Mouse (Mus musculus) MEL (cell line): Measurements from ENCODE around the gene Dnajb14. TPM values are rescaled to one million over a fixed set of nuclear protein-coding genes. Genes with fewer than 3 reads are reported as not detected.
"Not testable (repeated sequence)": the region's sequence is repeated elsewhere in the genome, so short reads cannot be mapped to it uniquely, and the experiment has no call there.

Experiments used
- DNase-seq: peaks from one replicate; pipeline ENCODE4 v3.0.0; 2011; ENCODE audit warnings: low read depth, low spot score
- H3K27ac ChIP-seq: 2 replicates; pipeline ENCODE4 v1.5.1; 2012; ENCODE audit warnings: low read depth, mild to moderate bottlenecking, control low read depth, low read length, moderate library complexity; ENCODE audit not compliant: control insufficient read depth
- H3K27me3 ChIP-seq, 2 experiments: fragments of 150-350 bp in 1 of 2; sonication (generic) in 1 of 2; 2 replicates each; pipeline ENCODE4 v1.6.1; 2012; ENCODE audit warnings: low read length in 2 of 2, mild to moderate bottlenecking in 2 of 2, improper control_type of control experiment in 1 of 2, moderate library complexity in 1 of 2; ENCODE audit not compliant: insufficient read depth in 2 of 2, control insufficient read depth in 1 of 2
- H3K36me3 ChIP-seq, 2 experiments: 2 replicates each; pipeline ENCODE4 v1.6.1; 2012 to 2014; ENCODE audit warnings: low read length in 2 of 2, improper control_type of control experiment in 1 of 2, inconsistent platforms in 1 of 2, mild to moderate bottlenecking in 1 of 2; ENCODE audit not compliant: insufficient read depth in 2 of 2, control insufficient read depth in 1 of 2
- H3K4me1 ChIP-seq, 2 experiments: fragments of 150-350 bp in 1 of 2; sonication (generic) in 1 of 2; 2 replicates each; pipeline ENCODE4 v1.6.1; 2012; ENCODE audit warnings: low read length in 2 of 2, improper control_type of control experiment in 1 of 2, mild to moderate bottlenecking in 1 of 2; ENCODE audit not compliant: insufficient read depth in 2 of 2, control insufficient read depth in 1 of 2
- H3K4me3 ChIP-seq, 2 experiments: fragments of 150-350 bp in 1 of 2; sonication (generic) in 1 of 2; 2 replicates each; pipeline ENCODE4 v1.5.1; 2012; ENCODE audit warnings: low read depth in 2 of 2, low read length in 2 of 2, mild to moderate bottlenecking in 2 of 2, moderate library complexity in 2 of 2, control low read depth in 1 of 2, improper control_type of control experiment in 1 of 2; ENCODE audit not compliant: control insufficient read depth in 1 of 2, insufficient read depth in 1 of 2
- H3K79me2 ChIP-seq: 2 replicates; pipeline ENCODE4 v1.6.1; 2012; ENCODE audit warnings: mild to moderate bottlenecking, low read length, moderate library complexity; ENCODE audit not compliant: control insufficient read depth, poor library complexity, insufficient read depth
- H3K9ac ChIP-seq: 2 replicates; pipeline ENCODE4 v1.6.1; 2012; ENCODE audit warnings: low read depth, mild to moderate bottlenecking, control low read depth, low read length, moderate library complexity; ENCODE audit not compliant: control insufficient read depth, poor library complexity, severe bottlenecking
- H3K9me3 ChIP-seq: fragments of 150-350 bp; sonication (generic); replicated peaks from 2 replicates; pipeline ENCODE4 v1.6.1; 2012; ENCODE audit warnings: mild to moderate bottlenecking, low read length, improper control_type of control experiment, moderate library complexity; ENCODE audit not compliant: insufficient read depth
- BHLHE40 ChIP-seq: IDR thresholded peaks from 2 replicates; pipeline ENCODE4 v1.6.1; 2012; ENCODE audit warnings: low read depth, mild to moderate bottlenecking, inconsistent platforms, low read length, improper control_type of control experiment, borderline replicate concordance
- CHD1 ChIP-seq: IDR thresholded peaks from 2 replicates; pipeline ENCODE4 v1.6.1; 2012; ENCODE audit warnings: low read depth, mild to moderate bottlenecking, inconsistent platforms, low read length, improper control_type of control experiment
- CTCF ChIP-seq, 3 experiments: IDR thresholded peaks in 2 of 3; conservative IDR thresholded peaks in 1 of 3; 2 replicates each; pipeline ENCODE4 v1.5.1; 2011 to 2012; ENCODE audit warnings: low read length in 3 of 3, low read depth in 2 of 3, mild to moderate bottlenecking in 2 of 3, improper control_type of control experiment in 1 of 3, inconsistent platforms in 1 of 3, mixed read lengths in 1 of 3, moderate library complexity in 1 of 3; ENCODE audit not compliant: control insufficient read depth in 1 of 3, insufficient read depth in 1 of 3, poor library complexity in 1 of 3, severe bottlenecking in 1 of 3
- ELF1 ChIP-seq: IDR thresholded peaks from 2 replicates; pipeline ENCODE4 v1.6.1; 2014; ENCODE audit warnings: low read depth, mild to moderate bottlenecking, inconsistent platforms, low read length, improper control_type of control experiment, moderate library complexity
- EP300 ChIP-seq, 2 experiments: IDR thresholded peaks; 2 replicates each; pipeline ENCODE4 v1.6.1; 2011; ENCODE audit warnings: improper control_type of control experiment in 2 of 2, low read length in 2 of 2, low read depth in 1 of 2, mild to moderate bottlenecking in 1 of 2
- ETS1 ChIP-seq: IDR thresholded peaks from 2 replicates; pipeline ENCODE4 v1.6.1; 2012; ENCODE audit warnings: low read depth, mild to moderate bottlenecking, inconsistent platforms, low read length, improper control_type of control experiment, moderate library complexity
- GATA1 ChIP-seq: IDR thresholded peaks from 2 replicates; pipeline ENCODE4 v1.6.1; 2011; ENCODE audit warnings: low read depth, low read length, improper control_type of control experiment
- MAFK ChIP-seq: IDR thresholded peaks from 2 replicates; pipeline ENCODE4 v1.6.1; 2011; ENCODE audit warnings: low read depth, mild to moderate bottlenecking, low read length, improper control_type of control experiment, borderline replicate concordance
- POLR2AphosphoS2 ChIP-seq: IDR thresholded peaks from 2 replicates; pipeline ENCODE4 v1.6.1; 2011; ENCODE audit warnings: low read length, improper control_type of control experiment
- RCOR1 ChIP-seq: IDR thresholded peaks from 2 replicates; pipeline ENCODE4 v1.6.1; 2012; ENCODE audit warnings: low read depth, mild to moderate bottlenecking, inconsistent platforms, low read length, improper control_type of control experiment
- TAL1 ChIP-seq: IDR thresholded peaks from 2 replicates; pipeline ENCODE4 v1.6.1; 2012; ENCODE audit warnings: mild to moderate bottlenecking, inconsistent platforms, low read length, moderate library complexity, mixed read lengths
- TBP ChIP-seq: IDR thresholded peaks from 2 replicates; pipeline ENCODE4 v1.8.0; 2011; ENCODE audit warnings: low read depth, low read length, improper control_type of control experiment
- TCF12 ChIP-seq: IDR thresholded peaks from 2 replicates; pipeline ENCODE4 v1.6.1; 2014; ENCODE audit warnings: low read depth, mild to moderate bottlenecking, inconsistent platforms, low read length, improper control_type of control experiment, moderate library complexity
- USF1 ChIP-seq: IDR thresholded peaks from 2 replicates; pipeline ENCODE4 v1.6.1; 2014; ENCODE audit warnings: low read depth, mild to moderate bottlenecking, inconsistent platforms, low read length, improper control_type of control experiment, moderate library complexity
- ZC3H11A ChIP-seq: IDR thresholded peaks from 2 replicates; pipeline ENCODE4 v1.6.1; 2012; ENCODE audit warnings: low read depth, mild to moderate bottlenecking, inconsistent platforms, low read length, improper control_type of control experiment
- ZMIZ1 ChIP-seq: IDR thresholded peaks from 2 replicates; pipeline ENCODE4 v1.6.1; 2012; ENCODE audit warnings: low read depth, mild to moderate bottlenecking, inconsistent platforms, low read length, improper control_type of control experiment, moderate library complexity
- polyA plus RNA-seq, 2 experiments: library from polyadenylated mRNA; stranded (reverse) in 1 of 2; unstranded in 1 of 2; fragments of >175 nt in 1 of 2; fragments of >200 nt in 1 of 2; gene quantifications; 2 replicates each; pipeline versions ENCODE4 v1.2.1 to v1.2.4; 2012; ENCODE audit warnings: low replicate concordance in 2 of 2, low read depth in 1 of 2; ENCODE audit not compliant: insufficient read length in 2 of 2, insufficient read depth in 1 of 2, missing spikeins in 1 of 2
- total RNA-seq: library from RNA; depleted of rRNA; stranded (reverse); fragments of 300-350 nt; gene quantifications from 2 replicates; pipeline ENCODE4 v1.2.3, GENCODE M21; 2012

The Dnajb14 gene
- total and polyA plus RNA-seq, 3 experiments = 4.2 to 6.1 TPM; not detected in 1

- peaks cover 7 to 85% of the 10 kb centered on the region in 2 experiments for H3K36me3 ChIP-seq
- TF ChIP-seq GATA1 (peak; percentile 62; the same call in 1 of the 2 replicates), RCOR1 (0 out of 2 replicates have a peak, but pooled peaks have one; percentile 18), TBP (peak; percentile 69; the same call in 1 of the 2 replicates), ETS1 (peak; percentile 66; the same call in 1 of the 2 replicates), ZC3H11A (0 out of 2 replicates have a peak, but pooled peaks have one; percentile 12), CTCF (IDR thresholded peaks at IDR 0.05 in 2 of 3, conservative IDR thresholded peaks at IDR 0.05 in 1 of 3; ENCODE audit: control insufficient read depth in 1 of 3, insufficient read depth in 1 of 3, low read depth in 2 of 3, low read length in 3 of 3, poor library complexity in 1 of 3, severe bottlenecking in 1 of 3) (0 out of 6 replicates have a peak, but pooled peaks of 1 of the 3 experiments have one; percentile 10), ZMIZ1 (0 out of 2 replicates have a peak, but pooled peaks have one; percentile 42), MAFK (0 out of 2 replicates have a peak, but pooled peaks have one; percentile 12), ELF1 (peak; percentile 26; the same call in 1 of the 2 replicates), POLR2AphosphoS2 (0 out of 2 replicates have a peak, but pooled peaks have one; percentile 8), TCF12 (peak; percentile 21; the same call in 1 of the 2 replicates), EP300 (IDR thresholded peaks at IDR 0.05; ENCODE audit: low read depth in 1 of 2, low read length in 2 of 2) (peak; percentile 29 to 38; a peak in 2 of 4 replicates)
- TF ChIP-seq, all 39 proteins: peak for 12; not testable (repeated sequence) for 27
- not testable (repeated sequence) for H3K9ac ChIP-seq, H3K4me3 ChIP-seq, H3K79me2 ChIP-seq, DNase-seq, H3K9me3 ChIP-seq, H3K27me3 ChIP-seq
- Histone ChIP-seq H3K4me1 (peaks cover 42 to 77% of the 10 kb centered on the region in 2 experiments), H3K27ac (peak overlapping the region; percentile 90)
Observed at GRCm38 (mm10) chr3:137951302-137951701, 83.8 kb downstream of the Dnajb14 start.

GRCm38 (mm10) chr3:137951819-137952218 lies 84.3 kb downstream of the Dnajb14 start:
- H3K27ac ChIP-seq = peak overlapping the region; percentile 90
- peaks cover 41 to 80% of the 10 kb centered on the region in 2 experiments for H3K4me1 ChIP-seq
- DNase-seq = peak; percentile 71
- no peak overlapping the region for H3K4me3 ChIP-seq
- H3K36me3 ChIP-seq = peaks cover 3 to 85% of the 10 kb centered on the region in 2 experiments
- peaks cover 3% of the 10 kb centered on the region; the same call in 1 of the 2 replicates for H3K79me2 ChIP-seq
- TF ChIP-seq CHD1 (no peak), POLR2AphosphoS2 (0 out of 2 replicates have a peak, but pooled peaks have one; percentile 0), BHLHE40 (peak; percentile 76; the same call in 1 of the 2 replicates), EP300 (IDR thresholded peaks at IDR 0.05; ENCODE audit: low read depth in 1 of 2, low read length in 2 of 2) (peak in 1 of 2 experiments; percentile 76; a peak in 2 of 4 replicates), ZC3H11A (no peak), CTCF (IDR thresholded peaks at IDR 0.05 in 2 of 3, conservative IDR thresholded peaks at IDR 0.05 in 1 of 3; ENCODE audit: control insufficient read depth in 1 of 3, insufficient read depth in 1 of 3, low read depth in 2 of 3, low read length in 3 of 3, poor library complexity in 1 of 3, severe bottlenecking in 1 of 3) (0 out of 6 replicates have a peak, but pooled peaks of 1 of the 3 experiments have one; percentile 0), TAL1 (peak; percentile 85), USF1 (no peak), TCF12 (peak; percentile 70; the same call in 1 of the 2 replicates)
- TF ChIP-seq, all 39 proteins: peak for 6
- no peaks in the 10 kb centered on the region for H3K9me3 ChIP-seq
- H3K27me3 ChIP-seq = no peaks in the 10 kb centered on the region
- peak overlapping the region; percentile 51 for H3K9ac ChIP-seq
